Mouse (Mus musculus) kidney, embryonic 16.5 days (tissue): ENCODE measurements around the gene Gm4491. TPM values are rescaled to one million over a fixed set of nuclear protein-coding genes. Genes with fewer than 3 reads are reported as not detected.
"Not testable (repeated sequence)": the region's sequence is repeated elsewhere in the genome, so short reads cannot be mapped to it uniquely, and the experiment has no call there.

Source experiments
- ATAC-seq: fragments of 200-750 bp; cut with Nextera tagmentation; 2 replicates; pipeline ENCODE4 v1.8.0; 2017; ENCODE audit warnings: moderate TSS enrichment; ENCODE audit not compliant: low FRiP score, low TSS enrichment
- H3K27ac ChIP-seq: fragments of 300-500 bp; sonication (generic); 2 replicates; pipeline ENCODE4 v1.5.1; 2014; ENCODE audit warnings: low read length
- H3K27me3 ChIP-seq: fragments of 300-500 bp; sonication (generic); 2 replicates; pipeline ENCODE4 v1.6.1; 2014; ENCODE audit warnings: low read length, control low read depth, mixed read lengths; ENCODE audit not compliant: insufficient read depth
- H3K36me3 ChIP-seq: fragments of 300-500 bp; sonication (generic); 2 replicates; pipeline ENCODE4 v1.6.1; 2014; ENCODE audit warnings: low read length, control low read depth, mixed read lengths; ENCODE audit not compliant: insufficient read depth
- H3K4me1 ChIP-seq: fragments of 300-500 bp; sonication (generic); 2 replicates; pipeline ENCODE4 v1.6.1; 2014; ENCODE audit warnings: low read length, control low read depth, mixed read lengths; ENCODE audit not compliant: insufficient read depth
- H3K4me2 ChIP-seq: fragments of 300-500 bp; sonication (generic); replicated peaks from 2 replicates; pipeline ENCODE4 v1.6.1; 2014; ENCODE audit warnings: low read depth, low read length
- H3K4me3 ChIP-seq: fragments of 300-500 bp; sonication (generic); 2 replicates; pipeline ENCODE4 v1.5.1; 2014; ENCODE audit warnings: mild to moderate bottlenecking, low read length
- H3K9ac ChIP-seq: fragments of 300-500 bp; sonication (generic); replicated peaks from 2 replicates; pipeline ENCODE4 v1.6.1; 2014; ENCODE audit warnings: low read length
- H3K9me3 ChIP-seq: fragments of 300-500 bp; sonication (generic); 2 replicates; pipeline ENCODE4 v1.6.1; 2016; ENCODE audit warnings: low read length, control low read depth
- WGBS: fragments of 180-500 bp; shearing (Covaris S2); extraction: QIAGEN DNeasy Blood & Tissue Kit; methylation state at CpG from one replicate; pipeline ENCODE4 v1.1.7; 2014; 5-methylcytosine and 5-hydroxymethylcytosine counted together
- polyA plus RNA-seq: library from polyadenylated mRNA; unstranded; fragments of >200 nt; fragmentation: Nextera tagmentation; extraction: Ambion mirVana; gene quantifications from 2 replicates; pipeline ENCODE4 v1.2.1, GENCODE M21; 2015

The Gm4491 gene
- polyA plus RNA-seq, 1 experiment from 2014 or later = not detected

GRCm38 (mm10) chr14:57090001-57090400, 25.7 kb downstream of the Gm4491 start:
- H3K27ac ChIP-seq = no peak overlapping the region; the same call in 1 of the 2 replicates
- no peaks in the 10 kb centered on the region; the same call in 1 of the 2 replicates for H3K4me1 ChIP-seq
- 45% methylated on average over 2 of the region's 2 CpGs for WGBS
- H3K9me3 ChIP-seq = no peaks in the 10 kb centered on the region
- no peak for ATAC-seq
- H3K4me2 ChIP-seq = no peak overlapping the region
- H3K9ac ChIP-seq = no peak overlapping the region
- H3K4me3 ChIP-seq = no peak overlapping the region
- H3K36me3 ChIP-seq = no peaks in the 10 kb centered on the region
- H3K27me3 ChIP-seq = no peaks in the 10 kb centered on the region

- Histone ChIP-seq H3K36me3 (no peaks in the 10 kb centered on the region), H3K4me3 (no peak overlapping the region), H3K9me3 (no peaks in the 10 kb centered on the region), H3K4me1 (peaks cover 8% of the 10 kb centered on the region), H3K27me3 (no peaks in the 10 kb centered on the region), H3K9ac (no peak overlapping the region), H3K27ac (peak overlapping the region; percentile 52; the same call in 1 of the 2 replicates), H3K4me2 (no peak overlapping the region)
- peak; percentile 92 for ATAC-seq
- WGBS = 82% methylated on average over 7 of the region's 7 CpGs
These were observed 26.6 kb downstream of the Gm4491 start for GRCm38 (mm10) chr14:57089107-57089506.

- Histone ChIP-seq H3K4me3 (no peak overlapping the region), H3K36me3 (no peaks in the 10 kb centered on the region), H3K27me3 (no peaks in the 10 kb centered on the region), H3K9ac (no peak overlapping the region), H3K27ac (peak overlapping the region; percentile 21; the same call in 1 of the 2 replicates), H3K9me3 (no peaks in the 10 kb centered on the region), H3K4me2 (0 out of 2 replicates have a peak overlapping the region, but pooled peaks have one; percentile 1), H3K4me1 (peaks cover 13% of the 10 kb centered on the region)
- peak; percentile 33; the same call in 1 of the 2 replicates for ATAC-seq
- WGBS = 7% methylated on average over 11 of the region's 11 CpGs
These were observed 31.5 kb downstream of the Gm4491 start for GRCm38 (mm10) chr14:57084180-57084668.

DNA sequence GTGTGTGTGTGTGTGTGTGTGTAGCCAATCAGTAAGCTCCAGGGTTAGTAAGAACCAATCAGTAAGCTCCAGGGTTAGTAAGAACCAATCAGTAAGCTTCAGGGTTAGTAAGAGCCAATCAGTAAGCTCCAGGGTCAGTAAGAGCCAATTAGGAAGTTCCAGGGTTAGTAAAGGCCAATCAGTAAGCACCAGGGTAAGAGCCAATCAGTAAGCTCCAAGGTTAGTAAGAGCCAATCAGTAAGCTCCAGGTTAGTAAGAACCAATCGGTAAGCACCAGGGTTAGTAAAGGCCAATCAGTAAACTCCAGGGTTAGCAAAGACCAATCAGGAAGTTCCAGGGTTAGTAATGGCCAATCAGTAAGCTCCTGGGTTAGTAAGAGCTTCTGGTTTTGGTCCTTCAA, 32.8 kb downstream of the Gm4491 start:
- Histone ChIP-seq H3K4me3 (no peak overlapping the region), H3K4me1 (peaks cover 13% of the 10 kb centered on the region), H3K27me3 (no peaks in the 10 kb centered on the region), H3K27ac (no peak overlapping the region), H3K9ac (no peak overlapping the region), H3K4me2 (no peak overlapping the region), H3K9me3 (no peaks in the 10 kb centered on the region), H3K36me3 (no peaks in the 10 kb centered on the region)
- WGBS = 91% methylated on average over 1 of the region's 1 CpGs
- no peak for ATAC-seq

- H3K36me3 ChIP-seq = no peaks in the 10 kb centered on the region
- H3K9me3 ChIP-seq = no peaks in the 10 kb centered on the region
- no peak overlapping the region for H3K9ac ChIP-seq
- 83% methylated on average over 6 of the region's 6 CpGs for WGBS
- no peaks in the 10 kb centered on the region for H3K27me3 ChIP-seq
- no peak overlapping the region for H3K27ac ChIP-seq
- no peak for ATAC-seq
- no peak overlapping the region for H3K4me3 ChIP-seq
- H3K4me1 ChIP-seq = peaks cover 4% of the 10 kb centered on the region; the same call in 1 of the 2 replicates
- no peak overlapping the region for H3K4me2 ChIP-seq
These were observed 40.1 kb downstream of the Gm4491 start for GRCm38 (mm10) chr14:57075537-57075936.

GRCm38 (mm10) chr14:57069906-57070305, 45.8 kb downstream of the Gm4491 start:
- H3K36me3 ChIP-seq, H3K9me3 ChIP-seq, H3K4me1 ChIP-seq, H3K4me2 ChIP-seq, H3K27ac ChIP-seq, H3K4me3 ChIP-seq, H3K27me3 ChIP-seq, ATAC-seq, H3K9ac ChIP-seq: not testable (repeated sequence)
- 2% methylated on average over 2 of the region's 2 CpGs for WGBS

- no peaks in the 10 kb centered on the region for H3K36me3 ChIP-seq
- H3K4me2 ChIP-seq = no peak overlapping the region
- H3K9me3 ChIP-seq = no peaks in the 10 kb centered on the region; the same call in 1 of the 2 replicates
- no peak overlapping the region for H3K4me3 ChIP-seq
- H3K4me1 ChIP-seq = peaks cover 7% of the 10 kb centered on the region; the same call in 1 of the 2 replicates
- no peak overlapping the region for H3K9ac ChIP-seq
- 0 out of 2 replicates have a peak, but pooled peaks cover under 1% of the 10 kb centered on the region for H3K27me3 ChIP-seq
- no peak overlapping the region for H3K27ac ChIP-seq
- ATAC-seq = no peak
These were observed 49.6 kb downstream of the Gm4491 start for GRCm38 (mm10) chr14:57066053-57066452.

Other genes starting within 250 kb of the Gm4491 start
- 50.5 and 50.7 TPM in 2 replicates for gene Zmym2, start 229.2 kb downstream of the Gm4491 start, polyA plus RNA-seq
- 14.1 and 14.7 TPM in 2 replicates for gene Gja3, start 57.8 kb downstream of the Gm4491 start, polyA plus RNA-seq
- gene Gjb2, start 11.2 kb downstream of the Gm4491 start, polyA plus RNA-seq = 6.3 and 6.7 TPM in 2 replicates
- gene Gjb6, start 17.7 kb upstream of the Gm4491 start, polyA plus RNA-seq = 0.55 and 1.1 TPM in 2 replicates